Mouse (Mus musculus) naive thymus-derived CD4-positive, alpha-beta T cell, adult 5 months (primary cell): Measurements from ENCODE around the gene Asl. TPM values are rescaled to one million over a fixed set of nuclear protein-coding genes. Genes with fewer than 3 reads are reported as not detected.

Experiments used
- polyA plus RNA-seq: library from polyadenylated mRNA; unstranded; fragments of 100-300 nt; shearing (Covaris generic); gene quantifications from one replicate; pipeline ENCODE4 v1.2.1, GENCODE M21; 2017

Asl gene
- polyA plus RNA-seq: 36.9 TPM

GRCm38 (mm10) chr5:130029142-130029897 is at the start of gene Asl, which contains the start of gene Crcp:
Gene Asl (minus strand): TSS chr5:130029247.
Gene Crcp (plus strand): TSS chr5:130029290.

GRCm38 (mm10) chr5:130073026-130073425 is 44.0 kb upstream of the Asl start, which contains the start of gene Tpst1:
Gene Tpst1 (plus strand): TSS chr5:130073326.

GRCm38 (mm10) chr5:130002301-130003146 is 26.5 kb downstream of the Asl start, which contains the start of gene Gusb:
Gene Gusb (minus strand): TSS chr5:130003049.

Other genes starting within 250 kb of the Asl start
- gene Psph, start 241.8 kb downstream of the Asl start, polyA plus RNA-seq: 26.9 TPM
- 11.7 TPM for gene Sumf2, start 182.3 kb downstream of the Asl start, polyA plus RNA-seq
- gene Chchd2, start 141.8 kb downstream of the Asl start, polyA plus RNA-seq: 425 TPM
- 0.67 TPM for gene Zbed5, start 133.5 kb downstream of the Asl start, polyA plus RNA-seq
- gene Phkg1, start 130.7 kb downstream of the Asl start, polyA plus RNA-seq: 0.32 TPM
- 0.25 TPM for gene Nupr1l, start 120.7 kb downstream of the Asl start, polyA plus RNA-seq
- gene Vkorc1l1, start 87.3 kb downstream of the Asl start, polyA plus RNA-seq: 17.5 TPM
- 16.6 TPM for gene Gusb, start 26.2 kb downstream of the Asl start, polyA plus RNA-seq
- 18.6 TPM for gene Crcp, start within 50 bp of the Asl start, polyA plus RNA-seq
- gene Tpst1, start 44.1 kb upstream of the Asl start, polyA plus RNA-seq: 9.6 TPM
- gene Kctd7, start 115.6 kb upstream of the Asl start, polyA plus RNA-seq: 2.2 TPM
- gene Rabgef1, start 142.6 kb upstream of the Asl start, polyA plus RNA-seq: 42.5 TPM
- 80.6 TPM for gene Tmem248, start 187.8 kb upstream of the Asl start, polyA plus RNA-seq
- 123 TPM for gene Sbds, start 226.3 kb upstream of the Asl start, polyA plus RNA-seq
- gene Tyw1, start 226.4 kb upstream of the Asl start, polyA plus RNA-seq: 25.3 TPM